Mouse (Mus musculus) CD4-positive helper T cell, adult 2 months (primary cell): ENCODE results near the gene N4bp3.
"Not testable (repeated sequence)": the region's sequence is repeated elsewhere in the genome, so short reads cannot be mapped to it uniquely, and the experiment has no call there.

Experiments
- DNase-seq: peaks from one replicate; pipeline ENCODE4 v3.0.0-alpha.2; 2012; ENCODE audit warnings: low read depth, missing footprints, low spot score

The N4bp3 gene

GRCm38 (mm10) chr11:51629651-51630314 lies 20.9 kb downstream of the N4bp3 start:
- DNase-seq = peak; percentile 26

DNA sequence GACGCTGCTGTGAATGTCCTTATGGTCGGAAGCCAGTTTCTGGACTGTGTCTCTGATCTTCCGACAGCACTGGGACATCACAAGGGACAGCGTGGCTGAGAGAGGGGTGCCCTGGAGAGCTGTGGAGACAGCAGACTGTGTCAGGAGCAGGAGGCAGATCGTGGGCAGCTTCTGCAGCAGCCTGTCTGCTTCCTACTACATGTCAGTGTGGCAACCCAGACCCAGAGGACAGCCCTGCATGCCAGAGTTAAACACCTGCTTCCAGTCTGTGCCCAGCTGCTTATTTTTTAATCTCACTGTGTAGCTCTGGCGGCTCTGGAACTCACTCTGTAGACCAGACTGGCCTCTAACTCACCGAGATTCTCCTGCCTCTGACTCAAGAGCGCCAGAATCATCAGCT lies 22.7 kb downstream of the N4bp3 start:
- DNase-seq = no peak

DNA sequence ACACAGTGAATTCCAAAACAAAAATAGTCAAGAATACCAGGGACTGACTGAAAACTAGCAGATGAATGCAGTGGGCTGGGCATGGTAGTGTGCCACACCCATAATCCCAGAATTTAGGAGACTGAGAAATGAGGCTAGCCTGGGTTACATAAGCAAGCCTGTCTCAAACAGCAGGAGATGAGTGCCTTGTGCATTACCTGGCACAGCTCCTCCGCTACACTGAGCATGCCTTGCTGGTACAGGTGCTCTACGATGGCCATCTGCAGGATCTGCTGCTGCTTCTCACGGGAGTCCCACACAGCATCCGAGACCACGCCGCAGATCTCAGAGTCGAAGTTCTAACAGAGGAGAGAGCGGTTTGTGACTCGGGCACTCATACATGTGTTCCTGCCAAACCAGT lies 23.2 kb downstream of the N4bp3 start:
- no peak for DNase-seq

- DNase-seq = no peak
Observed at GRCm38 (mm10) chr11:51625187-51625820, 25.3 kb downstream of the N4bp3 start.

DNA sequence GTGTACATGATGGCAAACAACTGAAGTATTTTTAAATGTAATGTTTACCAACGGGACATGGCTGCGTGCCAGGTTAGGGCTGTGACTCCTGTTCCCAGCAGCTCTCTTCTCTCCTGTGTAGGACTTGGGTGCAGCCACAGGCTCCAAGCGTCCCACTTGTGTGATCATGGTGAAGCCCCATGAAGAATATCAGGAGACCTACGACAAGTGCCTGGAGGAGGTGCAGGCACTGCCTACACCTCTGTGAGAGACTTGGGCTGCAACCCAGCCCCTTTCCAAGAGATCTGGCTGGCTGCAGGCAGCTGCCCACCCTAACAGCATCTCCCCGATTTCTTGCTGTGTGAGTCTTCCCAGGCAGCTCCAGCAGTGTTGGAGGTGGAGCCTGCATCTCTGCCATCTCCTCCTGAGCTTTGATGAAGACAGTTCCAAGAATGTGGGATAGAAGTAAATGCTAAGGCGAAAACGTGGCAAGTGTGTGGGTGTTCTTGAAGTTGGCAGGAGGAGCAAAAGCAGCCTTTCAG lies 27.6 kb downstream of the N4bp3 start:
- DNase-seq = no peak

DNA sequence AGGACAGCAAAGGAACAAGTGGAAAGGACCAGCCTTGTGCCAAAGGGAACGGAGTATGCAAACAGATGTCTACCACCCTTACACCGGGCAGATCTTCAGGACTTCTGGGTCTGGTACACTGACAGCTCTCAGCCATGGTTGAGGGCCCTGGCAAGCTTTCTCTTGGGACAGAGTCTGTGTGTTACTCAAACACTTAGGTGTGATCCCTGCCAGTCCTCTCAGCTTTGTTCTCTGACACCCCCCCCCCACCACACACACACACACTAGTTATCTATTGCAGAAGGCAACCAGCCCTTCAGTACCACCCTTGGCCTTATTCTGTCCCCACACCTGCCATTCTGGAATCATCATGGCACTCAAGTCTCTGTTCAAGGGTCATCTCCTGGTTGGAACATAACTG lies 28.9 kb downstream of the N4bp3 start:
- no peak for DNase-seq

DNA sequence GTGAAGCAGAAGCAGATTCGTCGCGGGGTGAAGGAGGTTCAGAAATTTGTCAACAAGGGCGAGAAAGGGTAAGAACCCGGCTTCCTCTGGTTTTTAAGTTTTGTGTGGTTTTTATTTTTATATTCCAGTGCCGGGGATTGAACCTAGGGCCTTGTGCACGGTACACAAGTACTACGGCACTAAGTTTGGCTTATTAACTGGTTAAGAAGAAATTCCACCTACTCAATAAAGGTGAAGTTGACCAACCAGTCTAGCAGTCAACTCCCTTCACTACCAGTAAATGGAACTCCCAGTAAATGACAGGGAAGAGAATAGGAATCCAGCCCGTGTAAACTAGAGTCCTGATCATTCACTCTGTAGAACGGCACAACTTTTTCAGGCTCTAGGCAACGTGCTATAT lies 30.6 kb downstream of the N4bp3 start:
- DNase-seq = no peak

DNA sequence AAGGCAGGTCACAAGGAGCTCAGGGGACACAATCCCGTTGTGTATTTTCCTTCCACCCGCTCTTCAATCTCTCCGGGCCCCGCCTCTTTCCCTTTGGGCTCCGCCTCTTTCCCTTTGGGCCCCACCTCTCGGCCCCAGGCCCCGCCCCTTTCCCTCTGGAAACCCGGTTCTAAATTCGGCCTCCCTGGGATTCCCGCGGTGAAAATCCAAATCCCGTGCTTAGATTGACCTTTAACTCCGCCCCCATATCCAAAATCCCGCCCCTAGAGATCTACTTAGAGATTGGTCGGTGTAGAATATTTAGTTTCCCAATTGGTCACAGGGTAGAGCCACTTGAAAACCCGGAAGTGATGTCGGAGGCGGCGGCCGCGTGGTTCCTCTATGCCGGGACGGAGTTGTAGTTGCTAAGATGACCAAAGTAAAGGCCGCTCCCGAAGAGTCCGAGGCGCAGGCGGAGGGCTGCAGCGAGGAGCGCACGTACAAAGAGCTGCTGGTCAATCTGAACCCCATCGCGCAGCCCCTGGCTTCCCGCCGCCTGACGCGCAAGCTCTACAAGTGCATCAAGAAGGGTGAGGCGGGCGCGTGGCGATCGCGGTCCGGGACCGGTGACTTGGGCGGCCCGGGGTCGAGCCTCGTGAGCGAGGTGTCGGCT lies 31.1 kb downstream of the N4bp3 start, which contains the start of gene Nhp2:
Gene Nhp2, plus strand, starts transcription at position 327 of the 652 bp plus-strand sequence.
- peak; percentile 93 for DNase-seq

- DNase-seq = no peak
Observed at GRCm38 (mm10) chr11:51618894-51619408, 31.7 kb downstream of the N4bp3 start.

DNA sequence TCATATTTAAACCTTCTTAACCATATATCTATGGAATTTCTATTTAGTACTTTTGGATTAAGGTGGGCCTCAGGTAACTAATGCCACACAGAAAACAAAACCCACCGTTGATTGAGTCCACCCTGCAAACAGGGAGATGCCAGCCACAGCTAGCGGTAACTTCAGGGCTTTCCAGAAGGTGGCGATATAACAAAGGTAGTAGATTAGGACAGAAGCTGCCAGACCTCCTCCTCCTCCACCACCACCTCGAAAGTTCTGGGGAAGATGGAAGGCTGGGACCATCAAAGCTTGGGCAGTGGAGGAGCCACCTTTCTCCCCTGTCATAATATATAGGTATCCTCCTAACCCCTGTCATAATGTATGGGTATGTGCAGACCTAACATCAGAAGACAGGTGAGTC lies 32.9 kb downstream of the N4bp3 start:
- DNase-seq = peak; percentile 76

GRCm38 (mm10) chr11:51616113-51616512 lies 34.5 kb downstream of the N4bp3 start:
- DNase-seq = not testable (repeated sequence)

DNA sequence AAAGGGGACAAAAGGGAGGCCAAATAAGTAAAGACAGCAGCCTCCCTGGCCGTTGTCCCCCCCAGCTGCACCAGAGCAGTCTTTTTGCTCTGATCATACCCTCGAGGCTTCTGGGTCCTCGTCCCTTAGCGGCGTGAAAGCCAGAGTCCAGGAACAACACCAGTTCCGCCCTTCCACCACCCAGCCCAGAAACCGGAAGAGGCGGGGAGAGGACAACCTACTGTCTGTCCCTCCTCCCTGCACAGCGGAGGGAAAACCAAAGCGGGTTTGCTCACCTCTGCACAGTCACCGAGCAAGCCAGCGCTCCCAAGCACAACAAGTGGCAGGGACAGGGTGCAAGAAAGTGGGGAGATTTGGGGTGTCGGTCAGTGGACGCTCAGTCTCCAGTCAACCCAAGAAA lies 35.0 kb downstream of the N4bp3 start:
- DNase-seq = peak; percentile 79

DNA sequence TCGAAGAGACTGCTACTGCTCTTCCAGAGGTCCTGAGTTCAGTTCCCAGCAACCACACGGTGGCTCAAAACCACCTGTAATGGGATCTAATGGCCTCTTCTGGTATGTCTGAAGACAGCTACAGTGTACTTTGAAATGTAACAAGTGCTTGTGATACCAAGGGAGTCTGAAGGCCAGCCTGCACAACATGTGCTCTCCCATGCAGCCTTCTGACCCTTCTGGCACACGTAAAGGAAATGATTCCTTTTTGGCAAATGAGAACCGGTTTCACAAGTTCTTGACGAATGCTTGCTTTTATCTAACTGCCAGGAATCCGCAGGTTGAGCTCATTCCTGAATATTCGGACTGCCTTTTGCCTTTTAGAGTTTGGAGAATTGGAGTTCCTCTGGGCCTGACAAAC lies 35.5 kb downstream of the N4bp3 start:
- no peak for DNase-seq

- DNase-seq = no peak
Observed at GRCm38 (mm10) chr11:51614256-51614655, 36.4 kb downstream of the N4bp3 start.

DNA sequence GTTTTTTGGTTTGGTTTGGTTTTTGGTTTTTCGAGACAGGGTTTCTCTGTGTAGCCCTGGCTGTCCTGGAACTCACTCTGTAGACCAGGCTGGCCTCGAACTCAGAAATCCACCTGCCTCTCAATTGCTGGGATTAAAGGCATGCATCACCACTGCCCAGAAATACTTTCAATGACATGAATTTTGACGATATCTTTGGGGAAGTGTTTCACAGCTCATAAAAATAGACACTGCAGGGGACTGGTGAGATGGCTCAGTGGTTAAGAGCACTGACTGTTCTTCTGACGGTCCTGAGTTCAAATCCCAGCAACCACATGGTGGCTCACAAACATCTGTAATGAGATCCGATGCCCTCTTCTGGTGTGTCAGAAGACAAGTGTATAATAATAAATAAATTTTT lies 40.7 kb downstream of the N4bp3 start:
- DNase-seq = not testable (repeated sequence)

DNA sequence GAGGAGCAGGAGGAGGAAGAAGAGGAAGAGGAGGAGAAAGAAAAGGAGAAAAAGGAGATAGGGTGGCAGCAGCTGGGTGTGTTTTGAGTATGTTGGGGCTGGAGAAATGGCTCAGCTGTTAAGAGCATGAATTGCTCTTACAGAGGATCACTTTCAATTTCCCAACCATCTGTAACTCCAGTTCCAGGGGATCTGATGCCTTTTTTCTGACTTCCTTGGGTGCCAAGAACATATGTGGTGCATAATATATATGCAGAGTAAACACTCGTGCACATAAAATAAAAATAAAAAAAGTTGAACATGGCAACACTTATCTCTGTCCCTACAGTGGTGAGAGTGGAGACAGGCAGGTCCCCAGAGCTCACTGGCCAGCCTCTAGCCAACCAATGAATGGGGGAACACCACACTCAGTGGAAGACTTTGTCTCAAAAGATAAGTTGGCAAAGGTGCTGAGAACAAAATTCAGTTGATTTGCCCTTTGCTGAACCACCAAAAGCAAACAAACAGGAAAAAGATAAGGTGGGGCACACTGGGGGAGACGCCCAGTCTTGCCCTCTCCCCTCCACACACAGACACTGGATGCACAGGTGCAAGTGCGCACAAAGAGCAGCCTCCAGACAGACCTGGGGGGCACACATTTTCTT lies 41.3 kb downstream of the N4bp3 start:
- no peak for DNase-seq

DNA sequence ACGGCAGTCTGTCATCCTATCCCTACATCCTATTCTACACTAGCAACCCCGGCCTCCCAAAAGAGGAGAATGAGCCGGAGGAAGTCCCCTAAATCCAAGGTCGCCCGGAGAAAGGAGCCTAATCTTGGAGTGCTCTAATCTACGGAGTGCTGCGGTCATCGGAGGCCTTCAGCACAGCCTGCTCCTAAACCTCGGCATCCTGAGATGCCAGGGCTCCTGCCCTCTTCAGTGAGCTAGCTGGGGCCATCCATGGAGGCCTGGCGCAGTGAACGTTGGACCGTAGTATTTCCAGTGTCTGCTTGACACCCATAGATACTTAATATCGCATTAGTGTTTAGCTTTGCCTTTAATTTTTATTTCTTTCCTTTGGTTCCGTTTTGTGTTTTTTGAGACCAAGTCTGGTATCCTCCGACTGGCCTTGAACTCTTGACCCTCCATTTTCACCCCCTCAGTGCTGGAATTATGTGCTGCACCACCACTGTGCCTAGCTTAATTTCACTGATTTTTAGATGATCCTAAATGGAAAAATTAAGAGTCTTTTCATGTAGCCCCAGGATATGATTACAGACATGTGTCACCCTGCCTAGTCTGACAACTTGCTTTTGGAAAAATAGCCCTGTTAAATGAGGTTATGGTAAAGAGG lies 43.4 kb downstream of the N4bp3 start:
- no peak for DNase-seq

GRCm38 (mm10) chr11:51606447-51607095 lies 44.1 kb downstream of the N4bp3 start, which contains the start of gene Hnrnpab:
Hnrnpab (minus strand) TSS chr11:51606847.
- peak; percentile 97 for DNase-seq

DNA sequence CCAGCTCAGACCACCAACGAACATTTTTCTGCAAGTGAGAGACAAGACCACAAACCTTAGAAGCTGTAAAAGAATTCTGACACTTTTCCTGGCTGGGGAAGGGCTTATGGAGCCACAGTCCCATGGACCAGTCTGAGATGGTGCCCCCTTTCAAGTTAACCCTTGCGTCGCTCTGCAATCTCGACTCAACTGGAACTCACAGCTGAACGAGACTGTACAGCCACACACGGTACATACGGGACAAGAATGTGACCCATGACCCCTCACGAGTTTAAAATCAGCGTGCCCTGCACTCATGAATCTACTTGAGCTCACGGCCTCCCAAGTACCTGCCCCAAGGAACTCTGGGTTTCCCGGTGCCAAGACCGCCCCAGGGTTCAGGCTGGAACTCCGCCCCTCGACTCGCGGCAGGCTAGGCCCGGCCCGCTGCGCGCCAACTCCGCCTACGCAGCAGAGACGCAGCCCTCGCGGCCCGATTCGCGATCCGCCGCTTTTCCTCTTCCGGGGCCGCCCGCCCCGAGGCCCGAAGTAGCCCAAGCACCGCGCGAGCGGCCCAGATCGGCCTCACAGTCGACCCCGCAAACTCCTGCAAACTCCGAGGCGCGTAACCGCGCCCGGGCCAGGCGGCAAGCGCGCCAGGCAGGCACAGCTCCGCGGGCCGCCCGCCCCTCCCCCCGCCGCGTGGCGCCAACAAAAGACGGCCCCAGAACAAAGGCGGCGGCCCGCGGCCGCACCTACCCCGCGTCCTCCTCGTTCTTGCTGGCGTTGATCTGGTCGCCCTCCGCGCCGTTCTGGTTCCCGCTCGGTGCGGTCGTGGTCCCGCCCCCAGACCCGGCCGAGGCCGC lies 44.8 kb downstream of the N4bp3 start:
- peak; percentile 92 for DNase-seq

GRCm38 (mm10) chr11:51602253-51602652 lies 48.4 kb downstream of the N4bp3 start:
- no peak for DNase-seq
